Mouse (Mus musculus): ENCODE results near the gene Smc1b. TPM values are rescaled to one million over a fixed set of nuclear protein-coding genes. Genes with fewer than 3 reads are reported as not detected.

Gene Smc1b
- 0.21 and 0.39 TPM in 2 replicates for polyA plus RNA-seq (2015; fragmentation: Nextera tagmentation; extraction: Ambion mirVana)

GRCm38 (mm10) chr15:85131275-85132192 lies at the start of gene Smc1b, which contains the start of gene Ribc2:
Gene Smc1b (minus strand): TSS chr15:85131964.
Gene Ribc2 (plus strand): TSS chr15:85132078.
- Histone ChIP-seq H3K36me3 (no peaks in the 10 kb centered on the region), H3K9me3 (no peaks in the 10 kb centered on the region), H3K4me1 (peaks cover 10% of the 10 kb centered on the region), H3K4me2 (peak within 1 kb of the TSS; percentile 61), H3K27me3 (no peaks in the 10 kb centered on the region), H3K9ac (peak within 1 kb of the TSS; percentile 0; the same call in 1 of the 2 replicates), H3K4me3 (peak within 1 kb of the TSS; percentile 34), H3K27ac (no peak within 1 kb of the TSS)
- ATAC-seq (ENCODE audit: borderline replicate concordance, extremely low read depth, low FRiP score, low TSS enrichment), result peak; percentile 39
- 28% methylated on average over 58 of the region's 58 CpGs for WGBS

GRCm38 (mm10) chr15:85180368-85180767 lies 48.6 kb upstream of the Smc1b start:
- Histone ChIP-seq H3K27ac (peak overlapping the region; percentile 35), H3K4me2 (no peak overlapping the region), H3K27me3 (no peaks in the 10 kb centered on the region), H3K4me1 (peaks cover 29% of the 10 kb centered on the region), H3K9me3 (no peaks in the 10 kb centered on the region), H3K9ac (no peak overlapping the region), H3K36me3 (no peaks in the 10 kb centered on the region), H3K4me3 (no peak overlapping the region)
- no peak for ATAC-seq (ENCODE audit: borderline replicate concordance, extremely low read depth, low FRiP score, low TSS enrichment)

GRCm38 (mm10) chr15:85179528-85180180 lies 47.9 kb upstream of the Smc1b start:
- no peaks in the 10 kb centered on the region for H3K36me3 ChIP-seq
- H3K27ac ChIP-seq, result peak overlapping the region; percentile 35
- H3K27me3 ChIP-seq, result no peaks in the 10 kb centered on the region
- no peaks in the 10 kb centered on the region for H3K9me3 ChIP-seq
- no peak overlapping the region for H3K9ac ChIP-seq
- H3K4me1 ChIP-seq, result peaks cover 29% of the 10 kb centered on the region
- H3K4me3 ChIP-seq, result no peak overlapping the region
- 65% methylated on average over 7 of the region's 7 CpGs for WGBS
- no peak for ATAC-seq (ENCODE audit: borderline replicate concordance, extremely low read depth, low FRiP score, low TSS enrichment)
- H3K4me2 ChIP-seq, result no peak overlapping the region

- H3K27ac ChIP-seq, result no peak overlapping the region
- no peak overlapping the region for H3K9ac ChIP-seq
- peaks cover 35% of the 10 kb centered on the region for H3K4me1 ChIP-seq
- H3K36me3 ChIP-seq, result no peaks in the 10 kb centered on the region
- H3K4me2 ChIP-seq, result no peak overlapping the region
- no peak overlapping the region for H3K4me3 ChIP-seq
- no peak for ATAC-seq (ENCODE audit: borderline replicate concordance, extremely low read depth, low FRiP score, low TSS enrichment)
- no peaks in the 10 kb centered on the region for H3K9me3 ChIP-seq
- 32% methylated on average over 6 of the region's 6 CpGs for WGBS
- no peaks in the 10 kb centered on the region for H3K27me3 ChIP-seq
These were observed 46.4 kb upstream of the Smc1b start for GRCm38 (mm10) chr15:85178172-85178571.

- Histone ChIP-seq H3K4me2 (no peak overlapping the region), H3K4me3 (no peak overlapping the region), H3K36me3 (no peaks in the 10 kb centered on the region), H3K27ac (no peak overlapping the region), H3K4me1 (peaks cover 38% of the 10 kb centered on the region), H3K9me3 (no peaks in the 10 kb centered on the region), H3K9ac (no peak overlapping the region), H3K27me3 (no peaks in the 10 kb centered on the region)
- WGBS, result 36% methylated on average over 8 of the region's 8 CpGs
- ATAC-seq (ENCODE audit: borderline replicate concordance, extremely low read depth, low FRiP score, low TSS enrichment), result no peak
These were observed 45.8 kb upstream of the Smc1b start for GRCm38 (mm10) chr15:85177576-85177975.

GRCm38 (mm10) chr15:85174060-85174459 lies 42.3 kb upstream of the Smc1b start:
- peaks cover 37% of the 10 kb centered on the region for H3K4me1 ChIP-seq

GRCm38 (mm10) chr15:85173425-85173824 lies 41.7 kb upstream of the Smc1b start:
- Histone ChIP-seq H3K27me3 (no peaks in the 10 kb centered on the region), H3K27ac (no peak overlapping the region), H3K4me2 (no peak overlapping the region), H3K36me3 (no peaks in the 10 kb centered on the region), H3K4me3 (no peak overlapping the region), H3K9me3 (no peaks in the 10 kb centered on the region), H3K9ac (no peak overlapping the region), H3K4me1 (peaks cover 31% of the 10 kb centered on the region)
- ATAC-seq (ENCODE audit: borderline replicate concordance, extremely low read depth, low FRiP score, low TSS enrichment), result no peak
- 68% methylated on average over 8 of the region's 8 CpGs for WGBS

More at GRCm38 (mm10) chr15:85174060-85174459, 42.3 kb upstream of the Smc1b start:
- WGBS, result 55% methylated on average over 10 of the region's 10 CpGs
- Histone ChIP-seq H3K4me3 (no peak overlapping the region), H3K27me3 (no peaks in the 10 kb centered on the region), H3K9me3 (no peaks in the 10 kb centered on the region), H3K4me2 (no peak overlapping the region), H3K27ac (no peak overlapping the region), H3K9ac (no peak overlapping the region), H3K36me3 (no peaks in the 10 kb centered on the region)
- ATAC-seq (ENCODE audit: borderline replicate concordance, extremely low read depth, low FRiP score, low TSS enrichment), result no peak

- Histone ChIP-seq H3K27ac (no peak overlapping the region), H3K4me3 (no peak overlapping the region), H3K4me1 (peaks cover 27% of the 10 kb centered on the region), H3K27me3 (no peaks in the 10 kb centered on the region), H3K4me2 (no peak overlapping the region), H3K36me3 (no peaks in the 10 kb centered on the region), H3K9me3 (no peaks in the 10 kb centered on the region), H3K9ac (no peak overlapping the region)
- peak; percentile 93 for ATAC-seq (ENCODE audit: borderline replicate concordance, extremely low read depth, low FRiP score, low TSS enrichment)
- WGBS, result 44% methylated on average over 2 of the region's 2 CpGs
These were observed 40.3 kb upstream of the Smc1b start for GRCm38 (mm10) chr15:85172054-85172453.

GRCm38 (mm10) chr15:85167086-85167679 lies 35.4 kb upstream of the Smc1b start:
- no peaks in the 10 kb centered on the region for H3K36me3 ChIP-seq
- no peaks in the 10 kb centered on the region for H3K9me3 ChIP-seq
- no peak overlapping the region for H3K9ac ChIP-seq
- H3K4me2 ChIP-seq, result no peak overlapping the region
- H3K4me3 ChIP-seq, result no peak overlapping the region
- H3K27ac ChIP-seq, result peak overlapping the region; percentile 66; the same call in 1 of the 2 replicates
- no peaks in the 10 kb centered on the region for H3K27me3 ChIP-seq
- ATAC-seq (ENCODE audit: borderline replicate concordance, extremely low read depth, low FRiP score, low TSS enrichment), result no peak
- 49% methylated on average over 12 of the region's 12 CpGs for WGBS
- H3K4me1 ChIP-seq, result peaks cover 38% of the 10 kb centered on the region

- no peak overlapping the region for H3K4me3 ChIP-seq
- peak; percentile 75; the same call in 1 of the 2 replicates for ATAC-seq (ENCODE audit: borderline replicate concordance, extremely low read depth, low FRiP score, low TSS enrichment)
- H3K4me2 ChIP-seq, result no peak overlapping the region
- no peaks in the 10 kb centered on the region for H3K27me3 ChIP-seq
- H3K36me3 ChIP-seq, result no peaks in the 10 kb centered on the region
- no peak overlapping the region for H3K9ac ChIP-seq
- no peaks in the 10 kb centered on the region for H3K9me3 ChIP-seq
- H3K27ac ChIP-seq, result peak overlapping the region; percentile 66
- 35% methylated on average over 11 of the region's 11 CpGs for WGBS
- peaks cover 33% of the 10 kb centered on the region for H3K4me1 ChIP-seq
These were observed 34.7 kb upstream of the Smc1b start for GRCm38 (mm10) chr15:85166433-85166933.

- Histone ChIP-seq H3K36me3 (no peaks in the 10 kb centered on the region), H3K4me1 (peaks cover 32% of the 10 kb centered on the region), H3K9ac (no peak overlapping the region), H3K27me3 (no peaks in the 10 kb centered on the region), H3K9me3 (no peaks in the 10 kb centered on the region), H3K4me3 (no peak overlapping the region), H3K4me2 (no peak overlapping the region), H3K27ac (peak overlapping the region; percentile 31)
- WGBS, result 34% methylated on average over 21 of the region's 21 CpGs
- ATAC-seq (ENCODE audit: borderline replicate concordance, extremely low read depth, low FRiP score, low TSS enrichment), result no peak
These were observed 31.2 kb upstream of the Smc1b start for GRCm38 (mm10) chr15:85162693-85163663.
